Mouse (Mus musculus): ENCODE data around the gene Def8. TPM values are rescaled to one million over a fixed set of nuclear protein-coding genes. Genes with fewer than 3 reads are reported as not detected.

The Def8 gene
- polyA plus RNA-seq, 2 experiments = 8.0 to 10.5 TPM

DNA sequence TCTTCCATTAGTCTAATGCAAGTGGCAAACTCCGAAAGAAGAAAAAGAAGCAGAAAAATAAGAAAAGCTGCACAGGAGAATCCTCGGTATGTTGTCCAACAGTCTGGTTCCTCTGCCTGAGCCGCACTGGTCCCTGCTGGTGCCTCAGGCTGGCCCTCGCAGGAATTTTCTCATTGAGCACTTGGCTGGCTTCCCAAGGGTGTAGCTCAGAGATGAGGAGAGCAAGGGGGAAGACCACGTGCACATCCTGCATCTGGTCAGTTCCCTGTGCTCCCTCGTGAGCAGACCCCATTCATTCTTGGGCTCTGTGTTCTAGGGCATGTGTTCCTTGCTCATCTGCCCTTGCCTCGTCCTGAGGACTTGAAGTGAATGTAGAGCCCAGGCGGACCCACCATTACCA lies 40.8 kb upstream of the Def8 start:
- H3K9me3 ChIP-seq (ENCODE audit: control insufficient read depth, low read length) = no peaks in the 10 kb centered on the region
- no peak overlapping the region for H3K4me2 ChIP-seq (ENCODE audit: low read depth)
- ATAC-seq (ENCODE audit: insufficient read depth) (no peak), DNase-seq (ENCODE audit: low read depth in 3 of 3, low spot score in 3 of 3) (no peak)
- H3K9ac ChIP-seq (replicated peaks) = no peak overlapping the region
- 81% methylated on average over 8 of the region's 8 CpGs for WGBS (ENCODE audit: insufficient replicate concordance)
- no peaks in the 10 kb centered on the region for H3K4me1 ChIP-seq (replicated peaks; ENCODE audit: control insufficient read depth in 2 of 2, insufficient read depth in 2 of 2, low read length in 1 of 2)
- TF ChIP-seq CTCF (IDR thresholded peaks at IDR 0.05; ENCODE audit: low read depth) (no peak), EP300 (IDR thresholded peaks at IDR 0.05; ENCODE audit: low read depth) (no peak)
- H3K27ac ChIP-seq = no peak overlapping the region
- H3K36me3 ChIP-seq (replicated peaks; ENCODE audit: control insufficient read depth, insufficient read depth, low read depth) = peaks cover 25% of the 10 kb centered on the region
- no peak overlapping the region for H3K4me3 ChIP-seq (ENCODE audit: insufficient read depth in 1 of 2, low read depth in 2 of 2, low read length in 2 of 2)
- no peaks in the 10 kb centered on the region for H3K27me3 ChIP-seq (ENCODE audit: control insufficient read depth, insufficient read depth, low read length)

DNA sequence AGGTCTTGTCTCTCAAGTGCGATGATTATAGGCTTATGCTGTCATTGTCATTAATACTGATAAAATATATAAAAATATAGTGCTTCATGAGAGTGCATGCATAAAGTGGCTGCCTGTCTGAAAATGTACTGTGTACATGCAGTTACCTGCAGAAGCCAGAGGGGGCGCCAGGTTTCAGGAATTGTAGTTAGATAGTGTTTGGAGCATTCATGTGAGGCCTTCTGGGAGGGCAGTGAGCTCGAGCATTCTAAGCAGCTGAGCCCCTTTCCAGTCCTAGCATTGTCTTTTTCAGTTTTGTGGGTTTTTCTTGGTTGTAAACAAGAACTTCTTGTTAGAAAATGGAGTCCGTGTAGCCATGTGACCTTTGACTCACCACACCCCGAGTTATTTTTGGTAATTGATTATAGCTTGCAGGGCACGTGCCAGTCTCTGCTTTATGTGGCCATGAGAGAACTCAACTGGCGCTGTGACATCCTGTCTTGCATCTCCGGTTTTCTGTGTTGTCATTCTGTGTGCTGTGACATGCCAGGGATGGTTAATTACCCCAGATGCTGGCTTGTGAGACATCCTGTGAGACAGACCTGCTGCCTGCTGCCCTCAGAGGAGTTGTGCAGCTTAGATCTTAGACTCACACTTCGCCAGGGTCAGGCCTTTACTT lies 38.3 kb upstream of the Def8 start:
- Histone ChIP-seq H3K9me3 (ENCODE audit: control insufficient read depth, low read length) (no peaks in the 10 kb centered on the region), H3K9ac (replicated peaks) (no peak overlapping the region), H3K36me3 (replicated peaks; ENCODE audit: control insufficient read depth, insufficient read depth, low read depth) (peaks cover 35% of the 10 kb centered on the region), H3K4me1 (replicated peaks; ENCODE audit: control insufficient read depth in 2 of 2, insufficient read depth in 2 of 2, low read length in 1 of 2) (no peaks in the 10 kb centered on the region), H3K27me3 (ENCODE audit: control insufficient read depth, insufficient read depth, low read length) (no peaks in the 10 kb centered on the region), H3K4me2 (ENCODE audit: low read depth) (no peak overlapping the region), H3K4me3 (ENCODE audit: insufficient read depth in 1 of 2, low read depth in 2 of 2, low read length in 2 of 2) (no peak overlapping the region), H3K27ac (no peak overlapping the region)
- TF ChIP-seq EP300 (IDR thresholded peaks at IDR 0.05; ENCODE audit: low read depth) = no peak
- peak; percentile 79 for TF ChIP-seq CTCF (IDR thresholded peaks at IDR 0.05; ENCODE audit: low read depth)
- 60% methylated on average over 9 of the region's 9 CpGs for WGBS (ENCODE audit: insufficient replicate concordance)
- no peak for ATAC-seq (ENCODE audit: insufficient read depth)
- no peak for DNase-seq (ENCODE audit: low read depth in 3 of 3, low spot score in 3 of 3)

DNA sequence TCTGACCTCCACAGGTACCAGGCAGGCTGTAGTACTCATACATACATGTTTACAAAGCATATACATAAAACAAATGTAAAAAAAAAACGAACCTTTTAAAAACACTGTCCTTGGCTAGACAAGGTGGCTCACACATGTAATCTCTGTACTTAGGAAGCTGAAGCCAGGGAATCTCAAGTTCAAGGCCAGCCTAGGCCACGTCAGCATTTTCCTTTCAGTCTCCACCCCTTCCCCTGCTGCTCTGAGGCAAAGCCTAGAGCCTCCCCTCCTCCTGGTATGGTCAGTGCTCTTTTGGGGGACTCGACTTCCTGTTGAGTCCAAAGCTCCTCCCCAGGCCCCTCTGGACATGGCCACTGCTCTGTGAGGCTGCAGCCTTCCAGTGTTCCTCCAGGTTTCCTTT lies 36.3 kb upstream of the Def8 start:
- Histone ChIP-seq H3K4me1 (replicated peaks; ENCODE audit: control insufficient read depth in 2 of 2, insufficient read depth in 2 of 2, low read length in 1 of 2) (no peaks in the 10 kb centered on the region), H3K36me3 (replicated peaks; ENCODE audit: control insufficient read depth, insufficient read depth, low read depth) (peaks cover 42% of the 10 kb centered on the region), H3K27ac (no peak overlapping the region), H3K27me3 (ENCODE audit: control insufficient read depth, insufficient read depth, low read length) (no peaks in the 10 kb centered on the region), H3K9me3 (ENCODE audit: control insufficient read depth, low read length) (no peaks in the 10 kb centered on the region), H3K4me2 (ENCODE audit: low read depth) (no peak overlapping the region), H3K9ac (replicated peaks) (no peak overlapping the region), H3K4me3 (ENCODE audit: insufficient read depth in 1 of 2, low read depth in 2 of 2, low read length in 2 of 2) (no peak overlapping the region)
- 56% methylated on average over 3 of the region's 3 CpGs for WGBS (ENCODE audit: insufficient replicate concordance)
- DNase-seq (ENCODE audit: low read depth in 3 of 3, low spot score in 3 of 3) (no peak), ATAC-seq (ENCODE audit: insufficient read depth) (no peak)
- TF ChIP-seq EP300 (IDR thresholded peaks at IDR 0.05; ENCODE audit: low read depth) (no peak), CTCF (IDR thresholded peaks at IDR 0.05; ENCODE audit: low read depth) (no peak)

DNA sequence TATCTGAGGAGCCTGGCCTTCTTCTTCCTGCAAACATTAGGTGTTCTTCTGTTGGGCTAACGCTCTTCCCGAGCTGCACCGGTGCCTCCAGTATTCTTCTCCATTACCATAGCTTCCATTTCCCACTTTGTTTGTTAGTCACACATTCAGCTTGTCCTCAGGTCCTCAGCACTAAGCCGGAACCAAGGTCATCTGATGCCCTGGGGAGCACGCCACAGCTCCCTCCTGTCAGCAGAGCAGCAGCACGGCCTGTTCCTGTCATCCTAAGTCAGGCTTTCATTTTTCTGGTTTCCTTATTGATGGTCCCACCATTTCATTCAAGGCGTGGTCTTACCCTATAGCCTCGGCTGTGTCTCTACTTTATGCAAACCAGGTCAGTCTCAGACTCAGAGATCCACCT lies 35.5 kb upstream of the Def8 start:
- WGBS (ENCODE audit: insufficient replicate concordance) = 78% methylated on average over 8 of the region's 8 CpGs
- no peak overlapping the region for H3K4me3 ChIP-seq (ENCODE audit: insufficient read depth in 1 of 2, low read depth in 2 of 2, low read length in 2 of 2)
- no peak for DNase-seq (ENCODE audit: low read depth in 3 of 3, low spot score in 3 of 3)
- no peaks in the 10 kb centered on the region for H3K9me3 ChIP-seq (ENCODE audit: control insufficient read depth, low read length)
- no peak overlapping the region for H3K27ac ChIP-seq
- no peak overlapping the region for H3K9ac ChIP-seq (replicated peaks)
- peaks cover 41% of the 10 kb centered on the region for H3K36me3 ChIP-seq (replicated peaks; ENCODE audit: control insufficient read depth, insufficient read depth, low read depth)
- no peaks in the 10 kb centered on the region for H3K27me3 ChIP-seq (ENCODE audit: control insufficient read depth, insufficient read depth, low read length)
- no peak for TF ChIP-seq CTCF (IDR thresholded peaks at IDR 0.05; ENCODE audit: low read depth)
- TF ChIP-seq EP300 (IDR thresholded peaks at IDR 0.05; ENCODE audit: low read depth) = no peak
- H3K4me1 ChIP-seq (replicated peaks; ENCODE audit: control insufficient read depth in 2 of 2, insufficient read depth in 2 of 2, low read length in 1 of 2) = no peaks in the 10 kb centered on the region
- H3K4me2 ChIP-seq (ENCODE audit: low read depth) = no peak overlapping the region
- no peak for ATAC-seq (ENCODE audit: insufficient read depth)

DNA sequence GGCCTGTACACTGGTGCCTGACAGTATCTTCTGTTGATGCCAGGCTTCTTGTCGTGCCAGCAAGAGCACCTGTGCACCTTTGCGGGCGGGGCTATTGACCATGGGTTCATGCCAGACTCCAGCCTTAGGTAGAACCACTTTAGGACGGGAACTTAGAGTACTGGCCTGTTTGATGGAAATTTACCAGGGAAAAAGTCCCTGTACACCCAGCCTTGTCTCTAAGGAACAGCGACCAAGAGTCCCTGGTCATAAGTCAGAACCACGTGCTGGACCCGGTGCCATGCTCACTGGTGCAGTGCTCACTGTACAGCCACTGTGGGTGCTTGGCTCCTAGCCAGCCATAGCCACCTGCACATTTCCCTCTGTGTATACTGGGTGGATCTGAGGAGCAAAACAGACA lies 34.3 kb upstream of the Def8 start:
- Histone ChIP-seq H3K27me3 (ENCODE audit: control insufficient read depth, insufficient read depth, low read length) (no peaks in the 10 kb centered on the region), H3K4me1 (replicated peaks; ENCODE audit: control insufficient read depth in 2 of 2, insufficient read depth in 2 of 2, low read length in 1 of 2) (no peaks in the 10 kb centered on the region), H3K36me3 (replicated peaks; ENCODE audit: control insufficient read depth, insufficient read depth, low read depth) (peaks cover 38% of the 10 kb centered on the region), H3K9ac (replicated peaks) (no peak overlapping the region), H3K4me3 (ENCODE audit: insufficient read depth in 1 of 2, low read depth in 2 of 2, low read length in 2 of 2) (no peak overlapping the region), H3K27ac (no peak overlapping the region), H3K4me2 (ENCODE audit: low read depth) (no peak overlapping the region), H3K9me3 (ENCODE audit: control insufficient read depth, low read length) (no peaks in the 10 kb centered on the region)
- ATAC-seq (ENCODE audit: insufficient read depth) = no peak
- TF ChIP-seq EP300 (IDR thresholded peaks at IDR 0.05; ENCODE audit: low read depth) = no peak
- TF ChIP-seq CTCF (IDR thresholded peaks at IDR 0.05; ENCODE audit: low read depth) = no peak
- no peak for DNase-seq (ENCODE audit: low read depth in 3 of 3, low spot score in 3 of 3)
- WGBS (ENCODE audit: insufficient replicate concordance) = 83% methylated on average over 7 of the region's 7 CpGs

All from liver, embryonic 14.5 days (tissue).